Mouse (Mus musculus): ENCODE measurements at regions not wholly inside any gene's neighbourhood (a gene's known extent, or its start where the extent isn't known, plus 50 kb on each side); places are given as distances from the start of the nearest gene placed in this dataset.

DNA sequence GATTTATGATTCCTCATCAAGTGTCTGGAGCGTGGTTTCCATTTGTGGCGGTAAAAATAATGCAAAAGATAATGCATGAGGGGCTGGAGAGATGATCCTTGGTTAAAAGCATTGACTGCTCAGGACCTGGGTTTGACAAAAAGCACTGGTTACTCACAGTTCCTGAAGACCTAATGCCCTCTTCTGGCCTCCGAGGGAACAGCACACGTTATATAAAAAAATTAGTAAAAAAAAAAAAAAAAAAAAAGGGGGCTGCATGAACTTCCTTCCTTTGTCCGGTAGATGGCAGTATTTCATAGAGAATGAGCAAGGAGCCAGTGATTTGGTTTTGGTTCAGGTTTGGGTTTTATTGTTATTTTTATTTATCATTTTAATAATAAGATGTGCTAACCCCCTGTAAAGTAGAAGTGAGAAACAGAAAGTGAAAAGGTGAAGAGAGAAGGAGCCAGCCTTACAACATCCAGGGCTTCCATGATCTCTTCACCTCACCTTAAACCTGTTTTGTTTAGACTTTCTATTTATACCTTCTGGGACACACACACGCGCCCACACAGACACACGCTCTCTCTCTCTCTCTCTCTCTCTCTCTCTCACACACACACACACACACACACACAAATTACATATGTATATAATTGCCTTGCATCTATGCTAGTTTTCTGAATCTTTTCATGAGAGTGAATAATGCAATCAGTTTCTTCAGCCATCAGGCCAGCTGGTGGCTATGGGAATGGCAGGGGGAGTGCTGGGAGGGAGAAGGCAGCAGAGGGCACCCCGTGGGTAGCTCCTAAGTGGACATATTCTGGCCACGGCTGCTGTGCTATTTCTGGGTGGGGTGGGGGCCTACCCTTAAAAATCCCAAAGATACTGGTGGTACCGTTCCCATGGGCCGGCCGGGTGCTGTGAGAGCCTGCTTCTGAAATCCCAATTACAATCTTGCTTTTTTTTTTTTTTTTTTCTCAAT, 230.0 kb downstream of the Poteg start:
- peak; percentile 44 to 56 for DNase-seq

GRCm38 (mm10) chr8:27679164-27679563, 231.7 kb downstream of the Poteg start:
- peak; percentile 20 for DNase-seq

GRCm38 (mm10) chr8:27721988-27722387, 274.5 kb downstream of the Poteg start:
- DNase-seq: no peak

- no peak for DNase-seq
Measured at GRCm38 (mm10) chr8:27770296-27770695, 322.8 kb downstream of the Poteg start.

DNA sequence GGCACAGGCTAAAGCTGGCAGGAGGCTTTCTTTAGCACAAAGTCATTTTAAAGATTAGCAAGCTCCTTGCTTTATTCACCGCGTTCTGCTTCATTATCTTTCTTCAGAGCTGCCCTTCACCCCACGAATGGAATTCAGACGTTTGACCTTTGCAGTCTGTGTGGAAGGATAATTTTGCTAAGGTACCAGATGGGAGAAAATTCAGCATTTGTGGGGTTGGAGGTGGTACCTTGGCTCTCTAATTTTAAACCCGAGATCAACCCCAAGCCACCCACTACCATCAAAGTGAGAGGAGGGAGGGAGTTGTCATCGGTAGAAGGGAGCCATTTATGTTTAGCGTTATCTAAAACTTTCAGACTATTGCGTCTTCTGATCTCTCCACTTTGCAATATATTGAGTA, 323.3 kb downstream of the Poteg start:
- DNase-seq: no peak

DNA sequence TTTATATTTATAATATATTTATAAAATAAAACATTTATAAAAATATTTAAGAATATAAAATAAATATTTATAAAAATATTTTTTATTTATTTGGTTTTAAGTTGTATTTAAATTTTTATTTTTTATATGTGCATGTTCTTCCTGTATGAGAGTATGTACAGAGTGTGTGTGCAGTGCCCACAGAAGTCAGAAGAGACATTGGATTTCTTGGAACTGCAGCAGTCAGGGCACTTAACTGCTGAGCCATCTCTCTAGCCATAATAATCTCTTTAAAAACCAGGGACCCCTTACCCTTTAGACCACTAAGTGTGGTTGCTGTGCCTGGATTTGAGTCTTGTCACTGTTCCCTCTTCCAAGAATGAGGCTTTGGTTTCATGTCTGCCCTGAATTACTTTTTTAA, 323.8 kb downstream of the Poteg start:
- DNase-seq: no peak

GRCm38 (mm10) chr8:27778982-27779381, 331.5 kb downstream of the Poteg start:
- no peak for DNase-seq
